Mouse (Mus musculus): ENCODE measurements at regions not wholly inside any gene's neighbourhood (a gene's known extent, or its start where the extent isn't known, plus 50 kb on each side); places are given as distances from the start of the nearest gene placed in this dataset. TPM values are rescaled to one million over a fixed set of nuclear protein-coding genes. Genes with fewer than 3 reads are reported as not detected.

- 64% methylated on average over 7 of the region's 7 CpGs for WGBS (ENCODE audit: insufficient replicate concordance)
- H3K4me3 ChIP-seq (ENCODE audit: low read depth, low read length), result no peak overlapping the region
- H3K36me3 ChIP-seq (ENCODE audit: control insufficient read depth, insufficient read depth, low read length), result no peaks in the 10 kb centered on the region
- no peaks in the 10 kb centered on the region for H3K9me3 ChIP-seq (replicated peaks; ENCODE audit: control insufficient read depth, low read length)
- H3K4me2 ChIP-seq, result no peak overlapping the region
- no peaks in the 10 kb centered on the region for H3K4me1 ChIP-seq (ENCODE audit: control insufficient read depth, insufficient read depth, low read length)
- no peak overlapping the region for H3K9ac ChIP-seq (ENCODE audit: low read depth, low read length)
- no peak for ATAC-seq (replicated peaks; ENCODE audit: insufficient number of reproducible peaks, low FRiP score, low TSS enrichment)
- no peaks in the 10 kb centered on the region for H3K27me3 ChIP-seq (ENCODE audit: control insufficient read depth, insufficient read depth, low read length)
- H3K27ac ChIP-seq (ENCODE audit: low read depth, low read length), result no peak overlapping the region
Observed at GRCm38 (mm10) chr3:118511969-118512368, 50.0 kb upstream of the Dpyd start.

MicroRNAs encoded in the stretch of these regions (microRNA counts, 519-probe panel; counts per million panel counts)
- 32.2 counts per million for microRNA mmu-miR-137

Small RNAs in the stretch of these regions (microRNA-seq; reads per million reads assigned to microRNA genes)
- gene Gm24155 (ENCODE audit: borderline number of aligned reads), result not detected
- 30.9 reads per million, percentile 53 among the genes with 10 or more reads in this experiment for gene Mir137 (ENCODE audit: borderline number of aligned reads)
